Mouse (Mus musculus) heart, postnatal 0 days (tissue): ENCODE results near the gene Pdap1.

ENCODE experiments used
- CTCF ChIP-seq: IDR thresholded peaks from 2 replicates; pipeline ENCODE4 v1.5.1; 2016; ENCODE audit warnings: antibody characterized with exemption, control low read depth, low read depth
- EP300 ChIP-seq: IDR thresholded peaks from 2 replicates; pipeline ENCODE4 v1.6.1; 2016; ENCODE audit warnings: antibody characterized with exemption, low read depth

DNA sequence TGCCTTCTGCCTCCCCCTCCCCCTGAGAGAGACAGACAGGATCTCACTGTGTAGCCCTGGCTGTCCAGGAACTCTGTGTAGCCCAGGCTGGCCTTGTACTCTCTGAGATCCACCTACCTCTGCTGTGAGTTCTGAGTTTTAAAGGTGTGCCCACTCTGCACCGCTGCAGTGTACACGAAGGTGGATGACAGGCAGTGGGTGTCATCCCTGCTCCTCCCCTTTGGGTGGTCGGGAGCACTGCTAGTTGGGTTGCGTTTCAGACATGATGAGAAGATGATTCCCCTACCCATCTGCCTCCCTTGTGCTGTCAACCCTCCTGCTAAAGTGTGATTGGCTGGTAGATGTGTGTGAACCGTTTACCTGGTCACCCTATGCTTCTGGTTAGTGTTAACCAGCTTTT is 21.6 kb downstream of the Pdap1 start:
- TF ChIP-seq CTCF (no peak), EP300 (no peak)
